Mouse (Mus musculus): Measurements from ENCODE around the gene Mutyh. TPM values are rescaled to one million over a fixed set of nuclear protein-coding genes. Genes with fewer than 3 reads are reported as not detected.

Mutyh gene
- total RNA-seq, 2 experiments from 2014 or later = 1.6 to 3.0 TPM

Other genes starting within 250 kb of the Mutyh start
- gene Ccdc17, start 211.1 kb upstream of the Mutyh start, total RNA-seq (2021) = 1 to 10 TPM; 5.3 to 6.3 TPM
- 10 to 100 TPM; 26.9 to 34.8 TPM for gene Nasp, start 179.8 kb upstream of the Mutyh start, total RNA-seq (2021)
- gene Akr1a1, start 156.0 kb upstream of the Mutyh start, total RNA-seq (2021) = 100 to 1,000 TPM; 380 to 465 TPM
- gene Prdx1, start 122.2 kb upstream of the Mutyh start, total RNA-seq (2021) = 100 to 1,000 TPM; 135 to 160 TPM
- gene Mmachc, start 99.3 kb upstream of the Mutyh start, total RNA-seq (2021) = 10 to 100 TPM; 17.5 TPM
- gene Ccdc163, start 99.2 kb upstream of the Mutyh start, total RNA-seq (2021) = 1 to 10 TPM; 4.6 to 5.1 TPM
- gene Tesk2, start 86.8 kb upstream of the Mutyh start, total RNA-seq (2021) = 1 to 10 TPM; 4.8 to 5.4 TPM
- gene Toe1, start 83 bp upstream of the Mutyh start, total RNA-seq (2021) = 10 to 100 TPM; 10.7 to 12.1 TPM
- 1 to 10 TPM in 1 of 2 experiments, under 1 TPM in 1; 0.72 to 1.1 TPM for gene Hpdl, start 14.0 kb downstream of the Mutyh start, total RNA-seq (2021)
- 10 to 100 TPM in 1 of 2 experiments, 1 to 10 TPM in 1; 8.9 to 10.2 TPM for gene Zswim5, start 69.7 kb downstream of the Mutyh start, total RNA-seq (2021)
- 10 to 100 TPM; 60.9 to 63.5 TPM for gene Urod, start 186.7 kb downstream of the Mutyh start, total RNA-seq (2021)
- 10 to 100 TPM; 41.5 to 45.7 TPM for gene Hectd3, start 187.6 kb downstream of the Mutyh start, total RNA-seq (2021)
- gene Eif2b3, start 211.7 kb downstream of the Mutyh start, total RNA-seq (2021) = 10 to 100 TPM; 16.1 to 21.6 TPM

All from left cerebral cortex, postnatal 36 days (tissue).